Mouse (Mus musculus) lung, postnatal 25 days (tissue): ENCODE measurements around the gene Odf2.

Source experiments
- DNase-seq: peaks from one replicate; pipeline ENCODE4 v3.0.0; 2022; ENCODE audit warnings: low spot score

The Odf2 gene

DNA sequence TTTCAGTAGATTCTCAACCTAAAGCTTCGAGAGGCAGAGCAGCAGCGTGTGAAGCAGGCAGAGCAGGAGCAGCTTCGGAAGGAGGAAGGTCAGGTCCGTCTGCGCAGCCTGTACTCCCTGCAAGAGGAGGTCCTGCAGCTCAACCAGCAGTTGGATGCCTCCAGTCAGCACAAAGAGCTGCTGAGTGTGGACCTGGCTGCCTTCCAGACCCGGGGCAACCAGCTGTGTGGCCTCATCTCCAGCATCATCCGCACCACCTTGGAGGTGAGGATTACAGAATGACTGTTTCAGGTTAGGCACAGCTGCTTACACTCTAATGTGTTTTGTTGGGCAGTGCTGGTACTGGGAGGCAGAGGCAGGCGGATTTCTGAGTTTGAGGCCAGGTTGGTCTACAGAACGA, 51.1 kb downstream of the Odf2 start:
- DNase-seq: no peak

GRCm38 (mm10) chr2:29940826-29941225, 51.8 kb downstream of the Odf2 start:
- DNase-seq: no peak

- DNase-seq: peak; percentile 78
These were observed 55.7 kb downstream of the Odf2 start for GRCm38 (mm10) chr2:29944723-29945122.

GRCm38 (mm10) chr2:29948896-29949295, 59.9 kb downstream of the Odf2 start:
- no peak for DNase-seq

DNA sequence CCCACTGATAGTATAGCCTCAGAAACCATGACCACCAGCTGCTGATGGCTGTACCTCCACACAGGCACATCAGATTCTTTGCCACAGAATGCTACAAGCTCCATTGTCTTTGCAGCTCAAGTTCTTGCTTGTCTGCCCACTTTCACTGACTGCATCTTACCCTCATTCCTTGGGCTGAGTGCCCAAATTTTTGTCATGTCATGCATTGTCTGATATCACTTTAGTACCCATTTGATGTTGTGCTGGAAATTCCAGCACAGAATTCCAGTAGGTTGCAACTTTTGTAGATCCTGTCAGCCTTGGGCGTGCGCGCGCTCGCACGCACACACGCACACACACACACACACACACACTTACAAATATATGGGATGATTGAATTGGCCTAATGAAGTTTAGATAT, 72.2 kb downstream of the Odf2 start:
- no peak for DNase-seq

DNA sequence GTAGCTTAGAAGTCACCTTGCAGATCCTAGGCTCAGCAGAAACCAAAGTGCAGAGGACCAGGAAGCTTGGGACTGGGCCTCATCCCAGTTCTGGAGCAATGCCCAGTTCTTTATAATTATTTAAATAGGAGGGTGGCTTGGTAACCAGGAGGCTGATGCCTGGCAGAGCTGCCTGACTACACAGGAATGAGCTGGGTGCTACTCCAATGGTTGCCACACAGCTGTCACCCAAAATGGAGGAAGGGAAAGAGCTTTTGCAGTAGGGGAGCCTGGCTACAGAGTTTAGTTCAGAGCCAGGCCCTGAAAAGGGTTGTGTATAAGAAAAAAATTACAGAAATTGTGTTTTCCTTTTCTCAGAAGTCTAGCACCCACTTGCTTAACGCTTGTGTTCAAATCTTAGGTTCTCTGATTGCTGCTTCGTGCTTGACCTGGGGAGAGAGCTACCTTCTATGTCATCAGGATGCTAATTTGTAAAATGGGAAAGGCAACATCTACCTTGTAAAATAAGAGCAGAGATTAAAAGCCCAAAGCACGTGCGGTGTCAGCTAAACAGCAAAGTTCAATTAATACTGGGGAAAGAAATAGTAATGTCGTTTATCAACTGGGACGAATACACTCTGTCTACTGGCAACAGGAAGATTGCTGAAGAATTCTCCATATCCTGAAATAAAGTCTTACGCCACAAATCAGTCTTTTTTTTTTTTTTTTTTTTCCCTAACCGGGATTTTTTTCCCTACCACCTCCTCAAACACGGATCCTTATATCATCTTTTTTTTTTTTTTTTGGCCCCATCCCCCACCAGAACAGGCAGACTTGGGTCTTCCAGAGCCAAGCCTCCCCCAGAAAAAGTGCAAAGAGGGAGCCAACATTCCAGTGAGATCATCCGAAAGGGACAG, 75.6 kb downstream of the Odf2 start:
- peak; percentile 77 for DNase-seq

DNA sequence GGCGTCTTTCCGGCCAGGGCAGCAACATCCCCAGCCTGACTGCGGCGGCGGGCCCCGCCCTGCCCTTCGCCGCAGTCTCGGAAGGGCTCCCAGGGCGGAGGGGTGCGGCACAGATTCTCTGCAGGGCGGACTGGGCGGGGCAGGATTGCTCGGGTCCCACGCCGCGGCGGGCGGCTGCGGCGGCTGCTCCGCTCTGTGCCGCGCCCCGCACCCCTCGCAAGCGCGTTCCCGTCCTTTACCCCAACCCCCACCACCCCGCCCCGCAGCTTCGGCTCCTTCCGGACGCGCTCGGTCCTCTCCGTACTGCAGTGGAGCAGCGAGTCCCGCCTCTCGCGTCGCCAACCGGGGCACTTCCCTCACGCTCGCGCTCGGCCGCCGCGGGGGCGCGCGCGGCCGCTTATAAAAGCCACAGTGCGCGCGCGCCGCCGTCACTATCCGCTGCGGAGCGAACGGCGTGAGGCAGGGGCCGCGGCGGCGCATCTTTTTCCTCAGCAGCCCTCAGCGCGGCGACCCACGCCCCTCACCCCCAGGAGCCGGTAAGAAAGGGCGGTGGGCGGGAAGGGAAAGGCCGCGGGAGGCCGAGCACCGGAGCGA, 76.3 kb downstream of the Odf2 start, which contains the start of gene Sptan1:
Gene Sptan1 (plus strand): TSS at position 311 of the 594 bp plus-strand sequence.
- DNase-seq: peak; percentile 95

DNA sequence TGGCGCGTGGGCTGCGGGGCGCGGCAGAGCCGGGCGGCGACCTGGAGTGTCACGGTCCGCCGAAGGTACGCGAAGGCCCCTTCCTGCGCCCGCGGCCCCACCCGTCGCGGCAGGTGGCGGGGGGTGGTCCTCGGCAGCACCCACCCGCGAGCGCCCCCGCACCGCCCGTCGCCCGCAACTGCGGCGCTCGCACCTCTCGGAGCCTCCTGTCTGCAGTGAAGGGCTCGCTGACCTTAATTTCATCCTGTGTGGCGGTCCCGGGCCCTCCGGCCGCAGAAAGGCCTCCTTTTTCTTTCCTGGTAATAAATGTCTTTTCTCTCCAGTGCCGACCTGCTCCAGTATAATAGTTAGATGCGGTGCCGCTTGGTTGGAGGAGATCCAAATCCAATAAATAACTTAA, 76.9 kb downstream of the Odf2 start:
- DNase-seq: no peak

GRCm38 (mm10) chr2:29966826-29967225, 77.8 kb downstream of the Odf2 start:
- DNase-seq: no peak

GRCm38 (mm10) chr2:29967768-29968167, 78.7 kb downstream of the Odf2 start:
- no peak for DNase-seq

- DNase-seq: peak; percentile 56
These were observed 79.6 kb downstream of the Odf2 start for GRCm38 (mm10) chr2:29968638-29969037.

GRCm38 (mm10) chr2:29971838-29972635, 83.0 kb downstream of the Odf2 start:
- DNase-seq: peak; percentile 86

- peak; percentile 69 for DNase-seq
These were observed 84.5 kb downstream of the Odf2 start for GRCm38 (mm10) chr2:29973525-29973924.

GRCm38 (mm10) chr2:29977307-29977706, 88.3 kb downstream of the Odf2 start:
- peak; percentile 64 for DNase-seq

DNA sequence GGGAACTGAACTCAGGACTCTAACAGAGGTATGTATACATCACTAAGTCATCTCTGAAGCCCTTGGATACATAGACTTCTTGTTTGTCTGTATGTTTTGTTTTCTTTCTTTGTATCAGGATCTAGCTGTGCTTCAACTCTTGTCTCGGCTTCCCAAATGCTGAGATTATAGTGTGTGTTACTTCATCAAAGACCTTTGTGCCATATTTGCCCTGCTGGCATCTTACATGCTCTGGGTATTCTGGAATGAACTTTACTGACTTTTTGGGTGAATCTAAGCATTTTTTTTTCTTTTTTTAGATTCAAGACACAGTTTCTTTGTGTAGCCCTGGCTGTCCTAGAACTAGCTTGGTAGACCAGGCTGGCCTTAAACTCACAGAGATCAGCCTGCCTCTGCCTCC, 91.6 kb downstream of the Odf2 start:
- no peak for DNase-seq
